Comparison of ENCODE assay signal across 19 mouse cellular contexts in genomic region chr12:84577768-84578439, GRCm38 (mm10). TPM values are rescaled to one million over a fixed set of nuclear protein-coding genes. Genes with fewer than 3 reads are reported as not detected.
DNase-seq lines count a peak whose midpoint lies in the region; ATAC-seq and TF ChIP-seq lines count a peak whose summit lies in the region.
"Had no signal": no experiment of that assay in that cellular context is flagged by ENCODE, and none has a peak within 500 bp of the region (broad histone marks: within the 10 kb centered on the region; RNA-seq: fewer than 3 reads in every experiment).

No protein-coding gene starts in this region.

- no peak for ATAC-seq in intestine, postnatal 0 days
- ATAC-seq in intestine, embryonic 15.5 days: no peak
- 0 out of 2 replicates have a peak, but pooled peaks have one; percentile 29 for ATAC-seq in common myeloid progenitor, adult 5-6 weeks (replicated peaks; ENCODE audit: low read depth, poor library complexity, severe bottlenecking)
- ATAC-seq: hindbrain, embryonic 16.5 days had no signal

- H3K27me3 ChIP-seq in intestine, postnatal 0 days (replicated peaks; ENCODE audit: control insufficient read depth, insufficient read depth, low read length): peaks cover 16% of the 10 kb centered on the region
- peaks cover 13% of the 10 kb centered on the region for H3K27me3 ChIP-seq in intestine, embryonic 15.5 days (replicated peaks)

- H3K4me1 ChIP-seq in intestine, postnatal 0 days (replicated peaks; ENCODE audit: control insufficient read depth, insufficient read depth, low read length): no peaks in the 10 kb centered on the region
- no peaks in the 10 kb centered on the region for H3K4me1 ChIP-seq in intestine, embryonic 15.5 days (replicated peaks)
- H3K4me1 ChIP-seq: liver, embryonic 13.5 days had no signal

- H3K9me3 ChIP-seq in intestine, postnatal 0 days (ENCODE audit: control insufficient read depth): no peaks in the 10 kb centered on the region
- no peaks in the 10 kb centered on the region for H3K9me3 ChIP-seq in intestine, embryonic 15.5 days
- H3K9me3 ChIP-seq: liver, embryonic 13.5 days; midbrain, embryonic 12.5 days had no signal

- 74% methylated on average over 11 of the region's 11 CpGs for WGBS in intestine, postnatal 0 days
- WGBS in intestine, embryonic 15.5 days: 73% methylated on average over 11 of the region's 11 CpGs

- DNase-seq in thymus, postnatal 4 days: peak; percentile 42
- no peak for DNase-seq in thymus, postnatal 0 days (ENCODE audit: low spot score)
- DNase-seq in spleen, adult 12 weeks (ENCODE audit: low spot score): no peak
- DNase-seq in cerebellum, postnatal 25 days: no peak
- DNase-seq: cerebellum, postnatal 14 days; liver, embryonic 13.5 days; lung, postnatal 4 days had no signal

- H3K4me3 ChIP-seq in intestine, postnatal 0 days (ENCODE audit: low read depth, low read length): no peak overlapping the region
- no peak overlapping the region for H3K4me3 ChIP-seq in intestine, embryonic 15.5 days (replicated peaks)
- H3K4me3 ChIP-seq: erythroblast, embryonic 14.5 days; liver, embryonic 13.5 days; midbrain, embryonic 12.5 days had no signal

- no peak overlapping the region for H3K27ac ChIP-seq in intestine, postnatal 0 days (ENCODE audit: low read depth, low read length)
- H3K27ac ChIP-seq in intestine, embryonic 15.5 days: no peak overlapping the region
- H3K27ac ChIP-seq: liver, embryonic 13.5 days; midbrain, embryonic 12.5 days had no signal

- H3K36me3 ChIP-seq in intestine, postnatal 0 days (ENCODE audit: control insufficient read depth, insufficient read depth): no peaks in the 10 kb centered on the region
- no peaks in the 10 kb centered on the region for H3K36me3 ChIP-seq in intestine, embryonic 15.5 days
- H3K36me3 ChIP-seq: liver, embryonic 13.5 days; midbrain, embryonic 12.5 days had no signal

- no peak overlapping the region for H3K9ac ChIP-seq in intestine, postnatal 0 days (ENCODE audit: low read depth, low read length)
- H3K9ac ChIP-seq in intestine, embryonic 15.5 days: no peak overlapping the region
- H3K9ac ChIP-seq: liver, embryonic 13.5 days; midbrain, embryonic 12.5 days had no signal

- H3K4me2 ChIP-seq in intestine, postnatal 0 days (replicated peaks; ENCODE audit: low read depth): no peak overlapping the region
- no peak overlapping the region for H3K4me2 ChIP-seq in intestine, embryonic 15.5 days (replicated peaks)
- H3K4me2 ChIP-seq: liver, embryonic 13.5 days; midbrain, embryonic 12.5 days had no signal

- peak; percentile 27 for TF ChIP-seq CTCF in intestine, postnatal 0 days (IDR thresholded peaks at IDR 0.05; ENCODE audit: low read depth)

RNA-seq across cellular contexts. Expression of gene Vsx2, which starts 8.3 kb away (rescaled TPM):
- not detected in 2 replicates for polyA plus RNA-seq in intestine, postnatal 0 days (2015; fragmentation: Nextera tagmentation; extraction: Ambion mirVana)
- not detected in 2 replicates for polyA plus RNA-seq in intestine, embryonic 15.5 days (2015; fragmentation: Nextera tagmentation; extraction: Ambion mirVana)
- polyA plus RNA-seq in thymus, postnatal 0 days (2015; fragmentation: Nextera tagmentation; extraction: Ambion mirVana): 0.27 and 0.35 TPM in 2 replicates
- not detected in 2 replicates for total RNA-seq in common myeloid progenitor, adult 5-6 weeks (2017)
- total RNA-seq: adrenal gland, postnatal 14 days had no signal
- polyA plus RNA-seq: erythroblast, embryonic 14.5 days; gonadal fat pad, adult 2 months; heart, embryonic 16.5 days; kidney, embryonic 16.5 days; liver, embryonic 13.5 days; small intestine, adult 2 months; stomach, embryonic 16.5 days had no signal

RNA-seq across cellular contexts. Expression of gene Abcd4, which starts 39.3 kb away (rescaled TPM):
- 16.8 and 20.4 TPM in 2 replicates for polyA plus RNA-seq in intestine, postnatal 0 days (2015; fragmentation: Nextera tagmentation; extraction: Ambion mirVana)
- 16.5 and 20.8 TPM in 2 replicates for polyA plus RNA-seq in intestine, embryonic 15.5 days (2015; fragmentation: Nextera tagmentation; extraction: Ambion mirVana)
- polyA plus RNA-seq in thymus, postnatal 0 days (2015; fragmentation: Nextera tagmentation; extraction: Ambion mirVana): 7.4 and 10.0 TPM in 2 replicates
- total RNA-seq in common myeloid progenitor, adult 5-6 weeks (2017): 1.9 and 4.1 TPM in 2 replicates
